Mouse (Mus musculus): ENCODE data around the gene Aqr. TPM values are rescaled to one million over a fixed set of nuclear protein-coding genes. Genes with fewer than 3 reads are reported as not detected.

Gene Aqr
- total RNA-seq, 2 experiments from 2014 or later: 8.8 to 11.0 TPM

DNA sequence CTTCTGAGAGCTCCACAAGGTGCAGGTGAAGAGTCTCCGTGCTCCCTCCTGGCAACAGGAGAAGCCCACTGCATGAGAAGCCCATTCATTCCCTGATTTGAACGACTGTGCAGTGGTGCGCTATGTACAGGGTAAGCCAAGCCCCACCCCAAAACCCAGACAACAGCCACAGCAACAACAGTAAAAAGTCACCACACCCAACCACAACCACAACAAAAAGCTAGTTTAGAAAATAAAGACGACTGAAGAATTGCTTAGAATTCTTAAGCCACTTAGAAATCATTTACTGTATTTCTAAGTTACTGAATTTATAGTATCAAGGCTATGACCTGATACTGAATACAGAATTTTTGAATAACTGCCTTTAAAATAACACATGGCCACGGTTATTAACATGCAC lies 41.9 kb downstream of the Aqr start:
- no peak for DNase-seq
- intact Hi-C loops (cut with DNase I): loop anchor here (5.0 kb wide), 1 partner anchor 278 kb away; no protein-coding TSS in a partner anchor

GRCm38 (mm10) chr2:114143842-114144241 lies 43.0 kb downstream of the Aqr start:
- intact Hi-C loops (cut with DNase I): no loop called here
- DNase-seq: no peak

GRCm38 (mm10) chr2:114136755-114137154 lies 50.1 kb downstream of the Aqr start:
- DNase-seq: no peak

DNA sequence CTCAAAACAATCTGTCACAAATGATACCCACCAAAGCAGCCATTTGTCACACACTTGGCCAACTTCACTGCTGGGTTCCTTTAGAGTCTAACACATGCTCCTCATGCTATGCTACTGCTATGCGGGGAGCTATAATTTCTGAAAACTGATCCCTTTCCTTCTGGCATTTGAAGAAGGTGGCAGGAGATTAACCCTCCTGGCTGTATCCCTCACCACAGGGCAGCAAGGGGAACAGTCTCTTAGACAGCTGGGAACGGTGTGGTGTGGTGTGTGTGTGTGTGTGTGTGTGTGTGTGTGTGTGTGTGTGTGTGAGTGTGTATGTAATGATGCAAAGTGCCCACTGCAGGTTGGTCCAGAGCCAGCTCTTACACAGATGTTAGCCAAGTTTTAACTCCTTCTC lies 51.0 kb downstream of the Aqr start:
- intact Hi-C loops (cut with DNase I): loop anchor here (5.0 kb wide), 1 partner anchor 168 kb away; no protein-coding TSS in a partner anchor
- DNase-seq: no peak

More at GRCm38 (mm10) chr2:114136755-114137154, 50.1 kb downstream of the Aqr start:
- intact Hi-C loops (cut with DNase I): loop anchor here (5.0 kb wide), 1 partner anchor 169 kb away; no protein-coding TSS in a partner anchor

DNA sequence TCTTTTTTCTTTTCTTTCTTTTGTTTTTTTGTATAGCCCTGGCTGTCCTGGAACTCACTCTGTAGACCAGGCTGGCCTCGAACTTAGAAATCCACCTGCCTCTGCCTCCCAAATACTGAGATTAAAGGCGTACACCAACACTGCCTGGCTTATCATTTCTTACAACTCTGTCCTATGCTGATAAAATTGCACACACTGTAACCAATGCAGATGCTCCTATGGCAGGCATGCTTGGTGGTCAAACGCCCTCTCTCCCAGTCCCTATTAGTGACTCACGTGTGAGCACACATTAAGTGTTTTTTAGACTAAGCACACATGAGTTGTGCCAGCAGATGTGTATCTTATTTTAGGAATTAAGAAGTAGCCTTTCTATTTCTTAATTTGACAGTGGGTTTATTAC lies 53.5 kb downstream of the Aqr start:
- intact Hi-C loops (cut with DNase I): loop anchor here (5.0 kb wide), 1 partner anchor 81 kb away; the partner anchor contains the start of gene Actc1
- no peak for DNase-seq

GRCm38 (mm10) chr2:114130657-114131056 lies 56.2 kb downstream of the Aqr start:
- no peak for DNase-seq
- intact Hi-C loops (cut with DNase I): loop anchor here (5.0 kb wide), 1 partner anchor 78 kb away; the partner anchor contains the start of gene Actc1

GRCm38 (mm10) chr2:114123304-114123703 lies 63.5 kb downstream of the Aqr start:
- no peak for DNase-seq
- intact Hi-C loops (cut with DNase I): no loop called here

GRCm38 (mm10) chr2:114119451-114119850 lies 67.4 kb downstream of the Aqr start:
- no peak for DNase-seq
- intact Hi-C loops (cut with DNase I): no loop called here

- DNase-seq: no peak
- intact Hi-C loops (cut with DNase I): no loop called here
These were observed 69.2 kb downstream of the Aqr start for GRCm38 (mm10) chr2:114117665-114118064.

DNA sequence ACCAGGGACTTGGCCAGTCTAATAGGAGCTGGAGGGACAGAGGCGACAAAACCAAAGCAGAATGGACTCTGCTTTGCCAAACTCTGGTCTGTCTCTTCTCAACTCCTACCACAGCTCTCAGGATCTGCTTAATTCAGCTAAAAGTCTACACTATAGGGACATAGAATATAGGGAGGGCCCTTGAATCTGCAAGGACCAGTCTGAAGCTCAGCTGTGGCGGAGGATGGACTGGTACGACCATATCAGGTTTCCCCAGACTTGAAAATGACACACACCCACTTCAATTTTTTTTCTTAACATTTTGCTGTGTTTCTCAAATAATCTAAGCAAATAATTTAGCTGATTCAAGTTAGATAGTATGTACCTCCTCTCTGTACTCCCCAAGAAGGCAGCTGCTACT lies 69.6 kb downstream of the Aqr start:
- DNase-seq: no peak
- intact Hi-C loops (cut with DNase I): no loop called here

GRCm38 (mm10) chr2:114115563-114115962 lies 71.3 kb downstream of the Aqr start:
- DNase-seq: no peak
- intact Hi-C loops (cut with DNase I): no loop called here

DNA sequence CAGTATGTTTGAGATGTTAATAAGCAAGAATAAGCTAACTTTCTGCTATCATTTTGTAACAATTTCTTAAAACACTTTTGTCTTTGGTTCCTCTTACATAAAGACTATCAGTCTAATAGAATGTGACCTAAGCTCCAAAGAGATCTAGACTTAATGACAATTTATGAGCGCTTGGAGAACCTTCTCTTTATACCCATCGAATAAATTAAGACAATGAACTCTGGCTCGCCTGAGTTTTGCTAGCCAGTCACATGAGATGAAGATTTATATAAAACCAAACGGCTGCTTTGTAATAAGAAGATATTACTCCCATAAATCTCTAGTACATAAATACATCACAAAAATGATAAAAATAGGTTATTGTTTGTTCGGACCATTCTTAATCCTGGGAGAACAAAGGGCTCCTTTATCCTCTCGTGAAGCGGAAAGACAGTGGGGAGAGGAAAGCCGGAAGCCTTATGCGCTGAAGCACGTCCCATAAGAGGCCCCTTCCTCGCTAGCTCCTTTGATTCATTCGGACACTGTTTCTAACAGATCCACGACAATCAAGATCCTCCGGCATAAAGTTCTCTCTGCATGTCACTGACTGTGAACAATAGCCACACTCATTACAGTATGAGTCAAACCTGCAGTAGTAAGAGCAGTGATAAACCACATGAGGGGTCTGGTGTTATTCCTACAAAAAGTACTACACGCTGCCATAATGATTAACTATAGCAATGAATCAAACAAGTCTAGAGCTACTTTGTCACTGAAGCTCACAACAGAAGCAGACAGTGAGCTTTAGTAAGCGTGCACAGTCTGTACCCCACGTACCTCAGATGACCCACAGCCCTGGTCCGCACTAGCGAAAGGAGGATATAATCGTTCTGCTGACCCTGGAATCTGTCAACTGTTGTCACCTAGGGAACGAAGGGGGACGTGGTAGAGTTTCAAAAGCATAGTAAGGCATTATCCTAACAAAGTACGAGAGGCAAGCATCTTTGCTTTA lies 79.2 kb downstream of the Aqr start:
- intact Hi-C loops (cut with DNase I): no loop called here
- DNase-seq: no peak

DNA sequence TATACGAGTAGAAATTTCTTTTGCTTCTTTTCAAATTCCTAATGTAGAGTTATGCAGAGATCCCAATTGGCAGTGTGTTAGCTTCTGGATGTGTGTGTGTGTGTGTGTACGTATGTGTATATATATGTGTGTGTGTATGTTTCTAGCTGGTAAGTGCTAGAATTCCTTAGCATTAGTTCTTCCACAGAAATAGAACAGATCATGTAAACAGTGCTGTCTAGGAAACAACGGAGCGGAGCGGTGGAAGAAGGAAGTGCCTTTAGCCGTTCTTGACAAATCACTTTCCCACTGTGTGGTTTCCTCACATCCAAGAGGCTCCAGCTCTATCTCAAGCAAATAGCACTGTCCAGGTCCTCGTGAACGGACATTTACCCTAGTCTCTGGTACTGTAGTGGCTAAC lies 80.4 kb downstream of the Aqr start:
- intact Hi-C loops (cut with DNase I): no loop called here

GRCm38 (mm10) chr2:114102471-114102870 lies 84.4 kb downstream of the Aqr start:
- intact Hi-C loops (cut with DNase I): no loop called here
- DNase-seq: no peak

More for the DNA sequence above, 80.4 kb downstream of the Aqr start:
- DNase-seq: no peak

- intact Hi-C loops (cut with DNase I): no loop called here
- DNase-seq: no peak
These were observed 86.0 kb downstream of the Aqr start for GRCm38 (mm10) chr2:114100834-114101233.

- intact Hi-C loops (cut with DNase I): no loop called here
- DNase-seq: no peak
These were observed 87.0 kb downstream of the Aqr start for GRCm38 (mm10) chr2:114099816-114100215.

- DNase-seq: no peak
- intact Hi-C loops (cut with DNase I): no loop called here
These were observed 87.7 kb downstream of the Aqr start for GRCm38 (mm10) chr2:114099109-114099508.

- no peak for DNase-seq
- intact Hi-C loops (cut with DNase I): no loop called here
These were observed 89.2 kb downstream of the Aqr start for GRCm38 (mm10) chr2:114097627-114098026.

DNA sequence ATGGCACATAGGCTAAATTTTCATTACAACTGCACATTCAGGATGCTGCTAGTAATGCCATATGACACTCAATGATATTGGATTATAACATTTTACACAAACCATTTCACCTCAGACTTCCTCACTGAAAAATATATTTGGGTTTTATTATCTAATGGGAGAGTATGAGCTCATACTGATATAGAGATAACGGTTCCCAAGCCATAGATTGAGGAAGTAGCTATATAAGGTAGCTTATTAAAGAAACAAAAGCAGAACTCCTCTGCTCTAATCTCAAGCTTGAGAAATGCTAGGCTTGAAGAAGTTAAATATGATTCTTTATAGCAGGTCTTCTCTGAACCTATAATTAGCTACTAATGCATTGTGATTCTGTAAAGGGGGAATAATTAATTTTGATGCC lies 90.3 kb downstream of the Aqr start:
- intact Hi-C loops (cut with DNase I): no loop called here
- DNase-seq: no peak

GRCm38 (mm10) chr2:114095348-114095747 lies 91.5 kb downstream of the Aqr start:
- DNase-seq: no peak
- intact Hi-C loops (cut with DNase I): no loop called here

DNA sequence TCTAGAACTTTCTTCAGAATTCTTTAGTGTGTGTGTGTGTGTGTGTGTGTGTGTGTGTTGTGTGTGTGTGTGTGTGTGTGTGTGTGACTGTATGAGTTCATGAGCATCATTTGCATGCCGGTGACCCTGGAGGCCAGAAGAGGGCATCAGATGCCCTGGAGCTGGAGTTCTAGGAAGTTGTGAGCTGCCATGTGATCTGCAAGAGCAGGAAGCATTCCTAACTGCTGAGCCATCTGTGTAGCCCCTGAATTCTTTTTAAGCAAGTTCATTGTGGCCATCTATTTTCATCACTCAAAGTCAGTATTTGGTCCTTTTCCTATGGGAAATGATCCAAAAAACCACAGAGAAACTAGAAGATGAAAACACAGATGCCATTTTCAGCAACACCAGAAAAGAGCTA lies 92.1 kb downstream of the Aqr start:
- intact Hi-C loops (cut with DNase I): no loop called here

GRCm38 (mm10) chr2:114093577-114093976 lies 93.2 kb downstream of the Aqr start:
- intact Hi-C loops (cut with DNase I): no loop called here

More for the DNA sequence above, 92.1 kb downstream of the Aqr start:
- DNase-seq: no peak

More at GRCm38 (mm10) chr2:114093577-114093976, 93.2 kb downstream of the Aqr start:
- DNase-seq: no peak
